Mouse (Mus musculus) right cerebral cortex, postnatal 36 days (tissue): ENCODE data around the gene Acer1.

ENCODE experiments used
- DNase-seq, 2 experiments: peaks; one replicate each; pipeline ENCODE4 v3.0.0; 2022; ENCODE audit warnings: low spot score in 2 of 2, mixed read lengths in 1 of 2

Gene Acer1

DNA sequence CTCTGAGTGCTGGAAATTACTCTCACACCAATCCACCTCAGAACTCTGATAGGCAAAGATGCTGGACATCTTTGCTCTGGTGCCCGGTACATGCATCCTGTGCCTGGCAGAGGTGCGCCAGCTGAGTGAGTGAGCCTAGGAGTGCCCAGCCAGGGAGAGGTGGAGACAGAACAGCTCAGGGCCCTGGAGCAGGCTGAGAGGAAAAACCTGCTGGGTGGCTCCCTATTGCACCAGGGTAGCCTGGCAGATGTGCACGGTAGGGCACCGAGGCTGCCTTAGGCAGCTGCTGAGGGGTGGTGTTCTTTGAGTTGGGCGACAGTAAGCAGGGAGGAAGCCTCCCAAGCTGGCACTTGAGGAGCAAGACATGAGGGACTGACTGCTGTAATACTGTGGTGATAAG, at the start of gene Acer1:
Gene Acer1, minus strand, starts transcription at position 114 of the 400 bp plus-strand sequence.
- no peak for DNase-seq

DNA sequence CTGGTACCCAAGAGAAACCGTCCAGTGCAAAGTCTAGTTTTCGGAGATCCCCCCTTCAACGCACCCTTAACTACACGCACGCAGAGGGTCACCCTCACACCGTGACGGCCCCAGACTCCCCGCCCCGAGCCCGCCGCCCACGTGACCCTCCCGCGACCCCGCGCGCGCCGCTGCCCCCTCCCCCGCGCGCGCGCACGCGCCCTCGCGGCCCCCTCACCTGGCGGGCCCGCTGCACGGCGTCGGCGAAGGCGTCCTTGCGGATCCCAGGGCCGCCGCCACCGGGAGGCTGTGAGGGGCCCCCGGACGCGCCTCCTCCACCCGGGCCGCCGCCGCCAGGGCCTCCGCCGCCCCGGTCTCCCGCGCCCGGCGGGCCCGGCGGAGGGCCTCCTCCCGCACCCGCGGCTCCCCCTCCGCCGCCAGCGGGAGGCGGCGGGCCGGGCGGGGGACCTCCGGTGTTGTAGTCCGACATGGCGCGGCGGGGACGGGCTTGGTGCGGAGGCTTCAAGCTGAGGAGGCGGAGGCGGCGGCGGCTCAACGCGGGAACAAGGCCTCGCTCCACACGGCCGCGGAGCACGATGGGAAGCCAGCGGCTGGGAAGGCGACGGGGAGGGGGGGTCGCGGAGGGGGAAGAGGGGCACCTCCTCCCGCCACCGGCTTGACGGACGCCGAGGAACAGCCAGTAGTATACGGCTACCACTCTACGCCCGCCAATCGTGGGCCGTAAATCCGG, 49.2 kb upstream of the Acer1 start, which contains the start of gene Khsrp:
Gene Khsrp, minus strand, starts transcription at position 592 of the 730 bp plus-strand sequence.
- DNase-seq: no peak

- DNase-seq: no peak
These were observed 47.8 kb upstream of the Acer1 start for GRCm38 (mm10) chr17:57029691-57030090.

DNA sequence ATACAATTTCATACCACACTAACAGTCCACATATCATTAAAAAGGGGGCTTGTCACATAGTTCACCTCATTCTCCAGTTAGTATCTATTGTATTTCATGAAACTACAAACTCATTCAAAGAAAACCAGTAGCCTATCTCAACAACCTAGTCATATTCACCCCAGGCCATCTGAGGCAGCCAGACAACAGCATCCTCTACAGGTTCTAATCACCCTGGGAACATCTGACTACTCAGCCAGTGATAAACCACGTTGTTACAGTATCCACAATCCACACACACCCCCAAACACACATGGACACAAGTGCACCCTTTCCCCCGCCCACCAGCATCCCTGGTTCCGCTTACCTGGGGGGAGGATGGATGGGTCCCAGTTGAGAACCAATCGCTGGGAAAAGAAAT, 45.5 kb upstream of the Acer1 start:
- no peak for DNase-seq

DNA sequence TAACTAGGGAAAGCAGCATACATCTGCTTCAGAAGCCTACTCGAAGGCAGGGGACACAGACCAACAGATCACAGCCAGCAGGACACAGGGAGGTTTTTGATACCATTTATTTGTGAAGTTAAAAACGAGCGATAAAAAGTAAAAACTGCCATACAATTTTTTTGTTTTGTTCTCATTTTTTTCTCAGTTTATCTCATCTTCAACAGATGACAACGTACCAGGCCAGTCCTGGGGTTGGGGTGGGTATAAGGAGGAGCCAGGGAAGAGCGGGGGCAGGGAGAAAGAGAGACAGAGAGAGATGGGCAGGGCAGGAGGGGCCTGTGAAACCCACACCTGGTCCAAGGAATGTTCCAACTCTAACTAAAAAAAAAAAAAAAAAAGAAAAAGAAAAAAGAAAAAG, 39.0 kb upstream of the Acer1 start:
- DNase-seq: no peak

DNA sequence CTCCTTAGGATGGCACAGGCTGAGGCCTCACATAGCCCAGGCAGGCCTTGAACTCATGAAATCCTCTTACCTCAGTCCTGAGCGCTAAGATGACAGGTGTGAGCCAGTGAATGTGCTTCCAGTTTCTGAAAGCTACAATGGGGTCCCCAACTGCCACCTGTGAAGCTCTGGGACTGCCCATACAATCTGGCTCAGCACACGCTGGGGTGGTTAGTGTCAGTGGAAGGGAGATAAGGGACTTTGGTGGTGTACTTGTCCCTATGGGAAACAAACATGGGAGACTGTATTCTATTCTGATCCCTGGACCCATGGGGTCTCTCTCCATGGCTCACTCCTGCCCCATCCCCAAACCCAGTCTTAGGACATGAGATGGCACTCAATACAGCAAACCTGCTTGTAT, 37.8 kb upstream of the Acer1 start:
- no peak for DNase-seq

- DNase-seq: no peak
These were observed 30.4 kb upstream of the Acer1 start for GRCm38 (mm10) chr17:57012245-57012795.

- peak; percentile 94 to 96 for DNase-seq
These were observed 29.6 kb upstream of the Acer1 start, which contains the start of the genes Gtf2f1 and Gm17949 for GRCm38 (mm10) chr17:57011236-57012141. Gene Gtf2f1, minus strand, starts transcription at chr17:57011288. Gene Gm17949, plus strand, starts transcription at chr17:57011469.

DNA sequence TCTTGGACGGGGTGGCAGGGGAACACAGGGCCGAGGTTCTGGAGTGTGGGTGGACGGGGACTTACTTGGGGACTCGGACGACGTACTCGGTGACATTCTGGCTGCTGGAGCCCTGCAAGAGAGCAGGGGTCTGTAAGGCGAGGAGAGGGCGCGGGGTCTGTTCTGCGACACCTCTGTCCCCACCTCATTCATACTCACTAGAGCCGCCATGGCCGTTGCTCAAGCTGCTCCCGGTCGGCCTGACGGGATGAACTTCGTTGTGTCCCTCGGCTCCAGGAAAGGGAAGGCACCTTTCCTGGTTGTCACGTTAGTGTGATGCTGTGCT, 28.9 kb upstream of the Acer1 start:
- DNase-seq: no peak

DNA sequence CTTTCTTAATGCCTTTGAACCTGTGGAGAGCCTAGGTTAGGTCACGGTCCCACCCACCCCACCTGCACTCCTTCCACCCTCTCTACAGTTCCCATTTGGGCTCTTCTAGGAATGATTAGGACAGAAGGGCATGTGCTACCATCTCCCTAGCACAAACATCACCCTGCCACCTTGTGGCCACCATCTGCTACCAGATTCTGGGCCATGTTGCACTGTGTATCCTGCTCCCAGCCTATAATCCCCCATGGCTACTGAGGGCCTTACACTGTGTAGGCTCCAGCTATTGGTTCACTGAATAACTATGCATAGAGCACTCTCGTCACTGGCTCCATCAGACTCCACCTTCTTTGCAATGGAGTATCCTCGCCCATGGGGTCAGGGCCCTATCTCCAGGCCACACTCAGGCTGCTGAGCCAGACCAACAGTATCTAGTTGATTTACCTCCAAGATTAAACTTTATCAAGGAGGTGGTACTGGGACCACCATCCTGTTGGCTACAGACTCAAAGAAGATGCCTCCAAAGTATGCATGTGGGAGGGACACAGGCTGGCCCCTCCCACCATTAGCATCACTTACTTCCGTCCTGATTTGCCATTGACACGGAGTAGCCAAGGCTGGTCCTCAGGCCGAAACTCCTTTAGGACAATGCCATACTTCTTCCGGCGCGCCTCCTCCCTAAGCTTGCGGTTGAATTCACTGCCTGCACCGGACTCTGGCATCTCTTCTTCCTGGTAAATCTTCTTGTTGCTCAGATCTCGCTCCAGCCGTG, 25.4 kb upstream of the Acer1 start:
- no peak for DNase-seq

GRCm38 (mm10) chr17:57003994-57004393, 22.1 kb upstream of the Acer1 start:
- DNase-seq: no peak

GRCm38 (mm10) chr17:57001228-57001627, 19.3 kb upstream of the Acer1 start:
- DNase-seq: no peak

DNA sequence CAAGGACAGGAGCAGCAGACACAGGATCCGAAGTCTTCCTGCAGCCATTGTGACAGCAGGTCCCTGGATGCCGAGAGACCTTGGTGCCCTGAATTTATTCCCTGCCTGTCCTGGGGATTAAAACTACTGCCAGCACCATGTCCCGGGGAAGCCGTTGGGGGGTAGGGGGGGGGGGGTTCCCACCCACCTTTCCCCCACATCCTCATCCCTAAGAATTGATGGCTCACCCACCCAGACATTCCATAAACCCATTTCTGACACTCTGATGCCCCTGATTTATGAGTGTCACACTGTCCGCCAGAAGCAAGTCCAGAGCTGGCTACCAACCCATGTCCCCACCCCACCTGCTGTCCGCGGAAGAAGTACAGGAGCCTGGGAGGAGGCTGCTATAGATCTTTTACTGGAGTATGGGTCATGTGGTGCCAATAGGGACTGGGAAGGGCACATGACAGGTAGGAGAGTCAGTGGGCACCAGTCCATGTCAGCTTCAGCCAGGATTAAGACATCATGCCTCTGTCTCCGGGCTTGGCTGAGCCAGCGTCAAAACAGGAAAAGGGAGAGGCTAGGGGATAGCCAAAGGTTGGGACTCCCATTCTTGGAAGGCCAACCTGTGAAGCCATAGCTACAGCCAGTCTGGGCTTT, 18.2 kb upstream of the Acer1 start, which contains the start of gene Pspn:
Gene Pspn, minus strand, starts transcription at position 51 of the 642 bp plus-strand sequence.
- DNase-seq: no peak

GRCm38 (mm10) chr17:56999414-56999813, 17.5 kb upstream of the Acer1 start:
- no peak for DNase-seq

DNA sequence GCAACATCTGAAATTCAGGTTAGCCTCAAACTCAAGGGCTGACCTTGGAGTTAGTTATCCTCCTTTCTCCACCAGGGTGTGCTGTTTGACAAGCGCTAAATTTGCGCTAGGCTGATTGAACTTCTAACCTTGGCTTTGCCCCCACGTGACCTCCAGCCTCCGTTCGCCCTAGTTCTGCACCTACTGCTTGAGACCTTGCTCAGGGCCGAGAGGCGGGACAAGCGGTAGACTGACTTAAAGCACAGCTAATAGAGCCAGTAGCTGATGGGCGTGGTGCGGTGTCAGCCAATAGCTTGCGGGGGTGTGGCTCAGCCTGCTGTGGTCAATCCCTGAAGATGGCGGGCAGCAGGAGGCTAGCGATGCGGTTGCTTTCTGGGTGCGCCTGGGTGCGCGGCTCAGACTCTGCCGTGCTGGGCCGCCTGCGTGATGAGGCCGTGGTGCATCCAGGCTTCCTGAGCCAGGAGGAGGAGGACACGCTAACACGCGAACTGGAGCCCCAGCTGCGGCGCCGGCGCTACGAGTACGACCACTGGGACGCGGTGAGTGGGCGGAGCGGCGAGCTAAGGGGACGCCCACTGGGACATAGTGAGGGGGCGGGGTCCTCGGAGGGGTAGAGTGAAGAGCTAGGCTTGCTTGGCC, 15.2 kb upstream of the Acer1 start, which contains the start of gene Alkbh7:
Gene Alkbh7, plus strand, starts transcription at position 311 of the 639 bp plus-strand sequence.
- peak; percentile 93 to 96 for DNase-seq

DNA sequence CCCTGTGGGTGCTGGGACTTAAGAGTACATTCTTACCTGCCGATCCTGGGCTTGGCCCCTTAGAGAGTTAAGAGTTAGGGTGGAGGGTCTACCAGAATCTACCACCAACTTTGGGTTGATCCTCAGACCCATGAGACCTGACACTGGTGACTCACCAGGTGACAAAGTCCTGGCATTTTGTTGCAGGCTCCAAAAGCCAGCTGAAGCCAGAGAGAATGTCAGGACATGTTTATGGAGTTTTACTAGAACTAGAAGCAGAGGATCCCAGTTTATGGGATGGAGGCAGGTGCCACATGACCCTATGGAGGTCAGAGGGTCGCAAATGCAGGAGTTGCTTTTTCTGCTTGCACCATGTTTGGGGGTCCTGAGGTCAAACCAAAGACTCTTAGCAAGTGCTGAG, 14.6 kb upstream of the Acer1 start:
- DNase-seq: no peak

DNA sequence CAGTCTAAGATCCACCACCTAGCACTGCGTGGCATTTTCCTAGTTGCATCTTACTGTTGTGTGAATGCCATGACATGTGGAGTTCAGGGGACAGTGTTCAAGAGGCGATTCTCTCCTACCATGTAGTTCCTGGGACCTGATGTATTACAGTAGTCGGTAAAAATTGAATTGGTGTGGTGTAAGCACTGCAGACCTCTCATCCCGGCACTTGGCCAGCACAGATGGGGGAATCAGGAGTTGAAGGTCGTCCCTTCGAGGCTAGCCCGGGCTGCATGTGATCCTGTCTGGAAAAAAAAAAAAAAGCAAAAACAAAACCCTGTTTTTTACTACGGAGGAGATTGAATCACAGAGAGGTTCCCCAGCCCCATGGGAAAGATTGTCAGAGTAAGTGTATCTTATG, 13.1 kb upstream of the Acer1 start:
- no peak for DNase-seq

- no peak for DNase-seq
These were observed 9.0 kb upstream of the Acer1 start for GRCm38 (mm10) chr17:56990966-56991365.

DNA sequence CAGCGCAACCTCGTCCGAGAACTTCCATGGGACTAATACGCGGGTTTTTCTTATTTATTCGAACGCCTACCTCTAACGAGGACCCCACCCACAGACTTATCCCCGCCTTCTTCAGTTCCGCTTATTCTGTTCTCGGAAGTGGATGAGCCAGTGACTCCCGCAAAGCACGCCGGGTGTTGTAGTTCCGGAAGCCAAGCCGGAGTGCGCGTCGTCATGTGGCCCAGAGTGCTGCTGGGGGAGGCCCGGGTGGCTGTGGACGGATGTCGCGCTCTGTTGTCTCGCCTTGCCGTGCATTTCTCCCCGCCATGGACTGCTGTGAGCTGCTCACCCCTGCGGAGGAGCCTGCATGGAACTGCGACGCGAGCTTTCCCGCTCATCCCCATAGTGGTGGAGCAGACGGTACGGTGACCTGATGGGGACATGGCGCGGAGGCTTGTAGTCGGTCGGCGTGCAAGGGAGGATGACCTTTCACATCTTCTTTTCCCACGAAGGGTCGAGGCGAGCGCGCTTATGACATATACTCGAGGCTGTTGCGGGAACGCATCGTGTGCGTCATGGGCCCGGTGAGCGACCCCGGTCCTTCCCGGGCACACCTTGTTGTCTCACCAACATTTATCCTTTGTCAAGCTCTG, 8.3 kb upstream of the Acer1 start, which contains the start of gene Clpp:
Gene Clpp, plus strand, starts transcription at position 191 of the 632 bp plus-strand sequence.
- DNase-seq: peak; percentile 96 to 97
